Mouse (Mus musculus) myocyte (in vitro differentiated cells): ENCODE measurements around the gene Catsperg1. TPM values are rescaled to one million over a fixed set of nuclear protein-coding genes. Genes with fewer than 3 reads are reported as not detected.

Source experiments
- H3K27me3 ChIP-seq: one replicate; pipeline ENCODE4 v1.6.1; 2011; ENCODE audit not compliant: control insufficient read depth, insufficient read depth, insufficient read length
- H3K36me3 ChIP-seq: one replicate; pipeline ENCODE4 v1.6.1; 2011; ENCODE audit not compliant: control insufficient read depth, insufficient read depth
- H3K4me2 ChIP-seq: one replicate; pipeline ENCODE4 v1.6.1; 2011; ENCODE audit warnings: low read depth, control low read depth
- H3K4me3 ChIP-seq: one replicate; pipeline ENCODE4 v1.5.1; 2011; ENCODE audit warnings: mild to moderate bottlenecking, control low read depth, moderate library complexity
- H3K79me2 ChIP-seq: one replicate; pipeline ENCODE4 v1.6.1; 2011; ENCODE audit not compliant: control insufficient read depth, insufficient read depth
- H3ac ChIP-seq: one replicate; pipeline ENCODE4 v1.6.1; 2011; ENCODE audit not compliant: control insufficient read depth, insufficient read length
- CEBPB ChIP-seq: IDR thresholded peaks from 2 replicates; pipeline ENCODE4 v1.6.1; 2011; ENCODE audit warnings: mild to moderate bottlenecking, moderate library complexity; ENCODE audit not compliant: poor library complexity, insufficient read depth, severe bottlenecking
- E2F4 ChIP-seq: IDR thresholded peaks from one replicate; pipeline ENCODE4 v1.6.1; 2011; ENCODE audit warnings: mild to moderate bottlenecking, control low read depth, moderate library complexity; ENCODE audit not compliant: insufficient read depth
- MAX ChIP-seq: IDR thresholded peaks from one replicate; pipeline ENCODE4 v1.6.1; 2011; ENCODE audit warnings: low read depth, mild to moderate bottlenecking, control low read depth
- MYOD1 ChIP-seq, 3 experiments: IDR thresholded peaks; one replicate each; pipeline ENCODE4 v1.6.1; 2011; ENCODE audit warnings: control low read depth in 2 of 3, low read depth in 2 of 3, mild to moderate bottlenecking in 2 of 3, moderate library complexity in 1 of 3; ENCODE audit not compliant: insufficient read length in 2 of 3, control insufficient read depth in 1 of 3
- MYOG ChIP-seq, 3 experiments: IDR thresholded peaks; one replicate each; pipeline ENCODE4 v1.6.1; 2011; ENCODE audit warnings: control low read depth in 2 of 3, low read depth in 2 of 3, mild to moderate bottlenecking in 2 of 3; ENCODE audit not compliant: insufficient read length in 2 of 3, control insufficient read depth in 1 of 3, insufficient read depth in 1 of 3
- POLR2A ChIP-seq: IDR thresholded peaks from one replicate; pipeline ENCODE4 v1.6.1; 2011; ENCODE audit warnings: low read depth, mild to moderate bottlenecking, control low read depth, moderate library complexity; ENCODE audit not compliant: insufficient read length
- POLR2AphosphoS2 ChIP-seq: IDR thresholded peaks from one replicate; pipeline ENCODE4 v1.6.1; 2011; ENCODE audit warnings: low read depth, control low read depth; ENCODE audit not compliant: insufficient read length
- REST ChIP-seq: IDR thresholded peaks from one replicate; pipeline ENCODE4 v1.6.1; 2011; ENCODE audit warnings: mild to moderate bottlenecking, control low read depth, moderate library complexity; ENCODE audit not compliant: insufficient read depth, insufficient read length
- SRF ChIP-seq: IDR thresholded peaks from one replicate; pipeline ENCODE4 v1.6.1; 2011; ENCODE audit warnings: low read depth; ENCODE audit not compliant: control insufficient read depth, insufficient read length
- TCF12 ChIP-seq: IDR thresholded peaks from one replicate; pipeline ENCODE4 v1.6.1; 2011; ENCODE audit warnings: mild to moderate bottlenecking, control low read depth; ENCODE audit not compliant: poor library complexity, insufficient read depth, severe bottlenecking
- TCF3 ChIP-seq: IDR thresholded peaks from one replicate; pipeline ENCODE4 v1.6.1; 2011; ENCODE audit warnings: low read depth, control low read depth; ENCODE audit not compliant: insufficient read length
- USF1 ChIP-seq: IDR thresholded peaks from one replicate; pipeline ENCODE4 v1.6.1; 2011; ENCODE audit warnings: low read depth, mild to moderate bottlenecking, control low read depth, moderate library complexity
- polyA plus RNA-seq: library from polyadenylated mRNA; unstranded; fragments of >200 nt; fragmentation: generic; extraction: Trizol; gene quantifications from one replicate; pipeline ENCODE4 v1.2.1, GENCODE M21; 2012; ENCODE audit warnings: missing spikeins

Catsperg1 gene
- polyA plus RNA-seq, 1 experiment, result not detected

DNA sequence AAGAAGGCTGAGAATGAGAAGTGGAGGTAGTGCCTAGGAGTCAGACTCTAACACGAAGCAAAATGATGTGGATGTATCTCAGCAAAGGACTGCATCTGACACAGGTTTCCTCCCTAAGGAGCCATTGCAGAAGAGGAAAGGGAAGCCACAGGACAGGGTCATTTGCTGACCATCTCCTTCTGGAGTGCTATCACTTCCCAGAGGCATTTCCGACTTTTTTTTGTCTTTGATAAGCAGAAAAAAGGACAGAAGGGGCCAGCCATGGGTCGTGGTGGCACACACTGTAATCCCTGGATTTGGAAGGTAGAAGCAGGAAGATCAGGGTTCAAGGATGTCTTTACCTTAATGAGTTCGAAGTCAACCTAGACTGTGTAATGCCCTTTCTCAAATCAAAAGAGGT is 22.8 kb upstream of the Catsperg1 start:
- Histone ChIP-seq H3K27me3 (no peaks in the 10 kb centered on the region), H3K4me3 (no peak overlapping the region), H3K79me2 (peaks cover 11% of the 10 kb centered on the region), H3ac (no peak overlapping the region), H3K36me3 (no peaks in the 10 kb centered on the region), H3K4me2 (no peak overlapping the region)
- TF ChIP-seq POLR2A (no peak), MYOG (IDR thresholded peaks at IDR 0.05; ENCODE audit: control insufficient read depth in 1 of 3, insufficient read depth in 1 of 3, insufficient read length in 2 of 3, low read depth in 2 of 3) (no peak), SRF (no peak), TCF3 (no peak), MYOD1 (IDR thresholded peaks at IDR 0.05; ENCODE audit: control insufficient read depth in 1 of 3, insufficient read length in 2 of 3, low read depth in 2 of 3) (no peak), MAX (no peak), E2F4 (no peak), CEBPB (no peak), POLR2AphosphoS2 (no peak), USF1 (no peak), REST (no peak), TCF12 (no peak)

DNA sequence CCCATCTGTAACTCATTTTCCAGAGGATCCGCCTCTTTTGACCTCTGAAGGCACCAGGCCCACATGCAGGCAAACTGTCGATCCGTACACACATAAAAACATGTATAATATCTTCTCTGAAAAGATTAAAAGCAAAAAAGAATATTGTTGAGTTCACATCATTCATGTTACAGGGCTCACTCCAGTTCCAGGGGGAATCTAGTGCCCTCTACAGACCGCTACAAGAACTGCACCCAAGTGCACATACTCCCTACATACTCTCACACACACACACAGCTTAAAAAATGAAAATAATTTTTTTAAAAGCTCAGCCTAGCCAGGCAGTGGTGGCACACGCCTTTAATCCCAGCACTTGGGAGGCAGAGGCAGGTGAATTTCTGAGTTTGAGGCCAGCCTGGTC is 20.8 kb upstream of the Catsperg1 start:
- H3K79me2 ChIP-seq, result peaks cover 11% of the 10 kb centered on the region
- no peaks in the 10 kb centered on the region for H3K27me3 ChIP-seq
- no peak overlapping the region for H3K4me3 ChIP-seq
- H3ac ChIP-seq, result no peak overlapping the region
- H3K36me3 ChIP-seq, result no peaks in the 10 kb centered on the region
- H3K4me2 ChIP-seq, result no peak overlapping the region
- TF ChIP-seq USF1 (no peak), SRF (no peak), MYOD1 (IDR thresholded peaks at IDR 0.05; ENCODE audit: control insufficient read depth in 1 of 3, insufficient read length in 2 of 3, low read depth in 2 of 3) (no peak), POLR2AphosphoS2 (no peak), POLR2A (no peak), MAX (no peak), TCF3 (no peak), REST (no peak), E2F4 (no peak), CEBPB (no peak), TCF12 (no peak), MYOG (IDR thresholded peaks at IDR 0.05; ENCODE audit: control insufficient read depth in 1 of 3, insufficient read depth in 1 of 3, insufficient read length in 2 of 3, low read depth in 2 of 3) (no peak)

DNA sequence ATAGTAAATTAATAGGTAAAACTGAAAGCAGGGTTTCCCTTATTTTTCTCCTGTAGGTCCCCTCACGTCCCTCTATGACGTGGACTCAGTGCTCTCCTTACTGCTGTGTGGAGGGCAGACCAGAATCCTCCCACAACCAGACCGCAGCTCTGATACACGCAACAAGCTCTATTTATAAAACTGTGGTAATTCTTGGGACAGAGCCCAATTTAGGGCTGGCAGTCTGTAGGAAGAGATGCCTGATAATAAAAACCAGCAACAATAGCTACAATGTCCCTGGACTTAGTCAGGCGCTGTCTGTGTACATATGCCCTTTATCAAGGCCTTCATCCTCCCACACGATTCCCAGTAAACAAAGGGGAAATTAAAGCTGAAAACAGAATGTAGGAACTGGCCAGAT is 19.9 kb upstream of the Catsperg1 start:
- Histone ChIP-seq H3K27me3 (no peaks in the 10 kb centered on the region), H3ac (no peak overlapping the region), H3K4me3 (no peak overlapping the region), H3K79me2 (peaks cover 1% of the 10 kb centered on the region), H3K36me3 (no peaks in the 10 kb centered on the region), H3K4me2 (peak overlapping the region; percentile 57)
- TF ChIP-seq E2F4 (no peak), REST (no peak), MAX (no peak), TCF12 (no peak), POLR2AphosphoS2 (no peak), USF1 (no peak)

DNA sequence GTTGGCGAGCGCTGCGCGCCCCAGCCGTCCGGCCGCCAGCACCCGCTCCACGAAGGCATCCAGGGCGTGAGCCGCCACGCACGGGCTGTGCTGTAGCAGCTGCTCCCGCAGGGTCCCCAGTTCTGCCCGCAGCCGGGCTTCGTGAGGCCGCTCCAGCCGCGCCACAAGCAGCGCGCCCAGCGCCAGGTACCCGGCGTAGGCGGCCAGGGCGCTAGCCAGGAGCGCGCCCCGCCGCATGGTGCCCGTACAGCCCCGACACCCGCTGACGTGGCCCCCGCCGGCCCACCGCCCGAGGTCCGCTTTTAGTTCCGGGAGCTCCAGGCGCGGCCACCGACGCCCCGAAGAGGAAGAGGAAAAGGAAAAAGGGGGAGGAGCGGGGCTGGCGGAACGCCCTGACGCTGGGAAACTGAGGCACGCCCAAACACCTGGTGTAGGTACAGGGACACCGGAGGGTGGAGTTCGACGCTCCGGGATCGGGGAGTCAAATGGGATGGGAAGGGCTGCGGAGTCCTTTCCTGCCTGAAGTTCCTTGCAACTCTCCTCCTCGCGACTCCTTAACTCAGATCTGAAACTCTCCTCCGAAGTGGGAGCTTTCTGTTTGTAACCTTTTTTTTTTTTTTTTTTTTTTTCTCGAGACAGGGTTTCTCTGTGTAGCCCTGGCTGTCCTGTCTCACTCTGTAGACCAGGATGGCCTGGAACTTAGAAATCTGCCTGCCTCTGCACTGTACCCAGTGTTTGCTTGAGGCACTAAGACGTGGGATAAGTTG is 18.6 kb upstream of the Catsperg1 start, which contains the start of gene Kcnk6:
TSS of gene Kcnk6 (minus strand) at position 269 of the 767 bp plus-strand sequence.
- no peak within 1 kb of the TSS for H3ac ChIP-seq
- H3K4me3 ChIP-seq, result no peak within 1 kb of the TSS
- no peak within 1 kb of the TSS for H3K4me2 ChIP-seq
- H3K27me3 ChIP-seq, result no peaks in the 10 kb centered on the region
- TF ChIP-seq MYOG (IDR thresholded peaks at IDR 0.05; ENCODE audit: control insufficient read depth in 1 of 3, insufficient read depth in 1 of 3, insufficient read length in 2 of 3, low read depth in 2 of 3) (peak in 1 of 3 experiments; percentile 10), TCF12 (no peak)
- H3K79me2 ChIP-seq, result no peaks in the 10 kb centered on the region
- H3K36me3 ChIP-seq, result no peaks in the 10 kb centered on the region

DNA sequence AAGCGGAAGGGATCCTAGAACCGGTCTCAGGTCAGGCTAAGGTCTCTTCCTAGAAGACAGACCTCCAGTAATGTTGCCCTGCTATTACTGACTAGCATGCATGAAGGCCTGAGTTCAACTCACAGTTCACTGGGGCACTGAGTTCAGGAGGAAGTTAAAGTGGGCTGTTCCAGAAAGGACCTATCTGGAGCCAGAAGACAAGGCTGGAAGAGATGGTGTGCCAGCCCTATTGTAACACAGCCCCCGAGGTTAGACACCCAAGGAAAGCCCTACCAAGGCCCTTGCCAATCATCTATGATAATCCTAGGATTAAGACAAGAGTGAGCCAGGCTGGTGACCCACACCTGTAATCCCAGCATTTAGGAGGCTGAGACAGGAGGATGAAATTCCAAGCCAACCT is 17.7 kb upstream of the Catsperg1 start:
- no peaks in the 10 kb centered on the region for H3K27me3 ChIP-seq
- no peak overlapping the region for H3ac ChIP-seq
- no peaks in the 10 kb centered on the region for H3K36me3 ChIP-seq
- H3K4me2 ChIP-seq, result no peak overlapping the region
- TF ChIP-seq MYOD1 (IDR thresholded peaks at IDR 0.05; ENCODE audit: control insufficient read depth in 1 of 3, insufficient read length in 2 of 3, low read depth in 2 of 3) (no peak), POLR2AphosphoS2 (no peak), SRF (no peak), POLR2A (no peak), TCF12 (no peak), MAX (no peak), TCF3 (no peak), CEBPB (no peak), E2F4 (no peak), USF1 (no peak), REST (no peak), MYOG (IDR thresholded peaks at IDR 0.05; ENCODE audit: control insufficient read depth in 1 of 3, insufficient read depth in 1 of 3, insufficient read length in 2 of 3, low read depth in 2 of 3) (no peak)
- no peak overlapping the region for H3K4me3 ChIP-seq
- no peaks in the 10 kb centered on the region for H3K79me2 ChIP-seq
